Mouse (Mus musculus) induced T-regulatory cell, adult 2 months (primary cell): ENCODE data around the gene Galm.
"Not testable (repeated sequence)": the region's sequence is repeated elsewhere in the genome, so short reads cannot be mapped to it uniquely, and the experiment has no call there.

ENCODE experiments used
- DNase-seq: peaks from one replicate; pipeline ENCODE4 v3.0.0-alpha.2; 2012; ENCODE audit warnings: low read depth

Galm gene

DNA sequence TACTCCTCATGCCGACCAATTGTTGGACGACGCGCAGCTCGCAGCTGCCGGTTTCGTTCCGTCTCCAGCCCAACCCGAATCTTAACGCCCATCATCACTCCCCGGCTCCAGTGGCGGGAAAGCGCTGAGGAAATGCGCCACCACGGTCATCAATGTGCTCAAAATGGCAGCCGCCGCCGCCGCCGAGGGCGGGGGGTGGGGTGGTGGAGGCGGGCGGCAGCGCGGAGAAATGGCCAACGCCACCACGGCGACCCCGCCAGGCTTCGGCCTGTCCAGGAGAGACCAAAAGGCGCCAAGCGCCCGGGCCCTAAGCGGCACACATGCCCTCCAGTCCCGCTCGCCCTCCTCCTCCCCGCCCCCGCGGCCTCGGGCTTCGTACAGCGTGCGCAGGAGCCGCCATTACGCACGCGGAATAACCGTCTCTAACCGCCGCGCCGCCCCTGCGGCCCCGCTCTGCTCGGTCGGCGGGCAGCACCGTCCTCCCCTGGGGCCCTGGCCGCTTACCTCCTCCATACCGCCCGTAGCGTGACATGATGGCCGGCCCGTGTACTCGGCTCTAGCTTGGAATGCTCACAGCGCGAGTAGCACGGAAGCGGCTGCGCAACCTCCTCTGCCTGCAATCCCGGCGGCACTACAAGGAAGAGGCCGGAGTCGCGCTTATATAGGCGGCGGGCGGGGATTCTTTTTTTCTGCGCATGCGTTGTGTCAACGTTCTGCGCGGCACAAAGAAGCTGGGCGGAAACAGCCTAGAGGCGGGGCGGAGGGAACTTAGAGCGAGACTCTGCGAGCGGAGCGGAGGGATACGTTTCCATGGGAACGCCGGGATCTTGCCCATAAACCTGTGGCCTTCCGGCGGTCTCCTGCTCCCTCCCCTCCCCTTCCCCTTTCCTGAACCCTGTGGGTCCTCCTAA lies 79.7 kb downstream of the Galm start, which contains the start of the genes Srsf7 and Ttc39d:
Srsf7 (minus strand) TSS at position 637 of the 911 bp plus-strand sequence.
Ttc39d (plus strand) TSS at position 790 of the 911 bp plus-strand sequence.
- DNase-seq: peak; percentile 99

DNA sequence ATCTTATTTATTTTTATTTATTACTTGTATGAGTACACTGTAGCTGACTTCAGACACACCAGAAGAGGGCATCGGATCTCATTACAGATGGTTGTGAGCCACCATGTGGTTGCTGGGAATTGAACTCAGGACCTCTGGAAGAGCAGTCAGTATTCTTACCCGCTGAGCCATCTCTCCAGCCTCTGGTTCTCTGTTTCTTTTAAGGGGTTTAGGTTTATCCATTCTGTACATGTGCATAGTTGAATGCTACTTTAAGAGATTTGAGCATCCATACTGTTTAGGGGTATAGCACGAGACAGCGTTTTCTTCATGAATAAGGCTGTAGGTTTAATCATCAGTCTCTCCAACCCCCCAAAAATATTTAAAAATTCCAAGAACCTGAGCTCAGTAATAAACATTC lies 86.7 kb downstream of the Galm start:
- not testable (repeated sequence) for DNase-seq

DNA sequence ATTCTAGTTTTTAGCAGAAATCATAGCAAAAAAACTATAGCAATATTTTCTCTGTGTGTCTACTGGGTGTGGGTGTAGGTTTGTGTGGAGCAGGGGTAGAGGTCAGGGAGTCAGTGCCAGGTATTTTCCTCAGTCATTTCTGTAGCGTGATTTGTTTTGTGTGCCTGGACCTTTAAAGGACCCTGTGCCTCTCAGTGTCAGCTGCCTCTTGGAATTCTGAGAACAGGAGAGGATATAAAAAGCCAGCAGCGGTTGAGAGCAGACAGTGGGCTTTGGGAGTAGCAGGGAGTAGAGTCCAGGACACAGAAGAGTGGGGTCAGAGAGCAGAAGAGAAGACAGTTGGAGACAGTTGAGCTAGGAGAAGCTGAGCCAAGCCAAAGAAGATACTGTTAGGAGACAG lies 92.9 kb downstream of the Galm start:
- DNase-seq: no peak

DNA sequence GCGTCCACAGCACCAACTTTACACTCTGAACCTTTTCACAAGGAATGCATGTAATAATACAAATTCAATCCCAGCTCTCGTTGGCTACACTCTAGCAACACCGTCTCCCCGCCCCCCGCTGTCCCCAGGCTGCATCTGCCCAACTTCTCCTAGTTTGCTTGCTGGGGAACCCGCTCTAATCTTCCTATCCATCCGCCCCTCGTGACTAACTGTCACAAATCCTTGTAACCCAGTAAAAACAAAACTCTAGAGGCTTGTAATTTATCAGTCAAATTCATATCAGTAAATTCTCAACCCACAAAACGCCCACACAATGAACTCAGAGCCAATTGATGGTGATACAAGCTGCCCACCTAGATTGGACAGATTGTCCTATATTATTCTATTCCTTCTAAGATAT lies 93.9 kb downstream of the Galm start:
- peak; percentile 59 for DNase-seq

DNA sequence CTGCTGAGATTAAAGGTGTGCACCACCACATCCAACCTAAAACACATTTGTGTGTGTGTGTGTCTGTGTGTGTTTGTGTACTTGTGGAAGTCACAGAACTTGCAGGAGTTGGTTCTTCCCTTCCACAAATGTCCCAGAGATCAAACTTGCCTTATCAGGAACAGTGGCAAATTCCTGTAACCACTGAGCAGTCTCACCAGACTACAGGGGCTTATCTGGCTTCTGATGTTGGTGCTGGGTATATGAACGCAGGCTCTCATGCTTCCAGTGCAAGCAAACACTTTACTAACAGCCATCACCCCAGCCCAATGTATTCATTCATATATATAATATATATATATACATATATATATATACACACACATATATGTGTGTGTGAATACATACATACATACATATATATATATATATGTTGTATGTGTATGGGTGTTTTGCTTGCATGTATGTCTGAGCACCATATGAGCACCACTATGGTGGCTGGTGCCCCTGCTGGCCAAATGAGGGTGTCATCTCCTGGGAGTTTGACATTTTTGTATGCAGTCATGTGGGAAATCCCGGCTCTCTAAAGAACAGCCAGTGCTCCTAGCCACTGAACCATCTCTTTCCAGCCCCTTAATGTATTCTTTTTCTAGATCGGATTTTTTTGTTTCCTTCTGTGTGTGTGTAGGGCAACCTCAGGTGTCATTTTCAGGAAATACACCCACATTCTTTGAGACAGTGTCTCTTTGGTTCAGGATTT lies 94.8 kb downstream of the Galm start:
- peak; percentile 80 for DNase-seq

DNA sequence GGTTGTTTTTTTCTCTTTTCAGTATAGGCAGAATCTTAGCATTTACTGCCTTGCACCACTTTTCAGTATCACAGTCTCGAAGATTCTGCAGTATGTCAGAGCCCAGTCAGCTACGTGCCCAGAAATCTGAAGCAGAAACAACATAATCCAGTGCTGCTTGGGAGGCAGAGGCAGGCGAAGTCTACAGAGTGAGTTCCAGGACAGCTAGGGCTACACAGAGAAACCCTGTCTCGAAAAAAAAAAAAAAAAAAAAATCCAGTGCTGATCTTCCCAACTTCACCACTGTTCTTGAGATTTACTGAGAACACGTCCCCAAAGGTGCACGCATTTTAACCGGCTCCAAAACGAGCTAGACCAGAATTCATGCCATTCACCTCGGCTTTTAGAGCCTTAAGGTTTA lies 96.6 kb downstream of the Galm start:
- no peak for DNase-seq

DNA sequence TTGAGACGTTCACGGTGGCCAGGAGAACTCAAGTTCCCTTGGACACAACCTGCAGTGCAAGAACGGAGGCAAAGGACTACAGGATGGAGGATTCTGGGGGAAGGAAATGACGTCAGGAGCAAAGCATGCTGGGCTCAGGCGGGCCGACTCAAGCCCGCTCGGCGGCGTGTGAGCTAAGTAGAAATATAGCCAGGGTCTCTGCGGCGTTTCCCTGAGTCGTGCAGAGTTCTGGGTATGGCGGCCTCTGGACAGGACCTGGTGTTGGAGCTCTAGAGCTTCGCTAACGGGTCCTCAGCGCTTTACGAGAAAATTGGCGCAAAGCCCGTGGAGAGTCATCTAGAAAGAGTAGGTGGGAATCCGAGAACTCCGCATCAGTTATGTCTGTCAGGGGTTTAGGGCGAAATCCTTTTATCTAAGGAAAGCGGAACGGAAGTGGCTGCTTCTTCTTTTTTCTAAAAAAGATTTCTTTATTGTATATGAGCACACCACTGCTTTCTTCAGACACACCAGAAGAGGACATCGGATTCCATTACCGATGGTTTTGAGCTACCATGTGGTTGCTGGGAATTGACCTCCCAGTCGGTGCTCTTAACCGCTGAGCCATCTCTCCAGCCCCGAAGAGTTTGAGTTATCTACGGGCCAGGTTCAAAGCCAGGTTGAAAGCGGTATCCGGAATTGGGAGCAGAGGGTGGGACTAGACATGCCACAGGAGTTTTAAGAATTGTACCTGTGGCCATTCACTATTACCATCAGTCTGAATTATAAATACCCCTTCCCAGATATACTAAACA lies 97.2 kb downstream of the Galm start, which contains the start of gene Gemin6:
Gemin6 (plus strand) TSS at position 116 of the 791 bp plus-strand sequence.
- peak; percentile 92 for DNase-seq

DNA sequence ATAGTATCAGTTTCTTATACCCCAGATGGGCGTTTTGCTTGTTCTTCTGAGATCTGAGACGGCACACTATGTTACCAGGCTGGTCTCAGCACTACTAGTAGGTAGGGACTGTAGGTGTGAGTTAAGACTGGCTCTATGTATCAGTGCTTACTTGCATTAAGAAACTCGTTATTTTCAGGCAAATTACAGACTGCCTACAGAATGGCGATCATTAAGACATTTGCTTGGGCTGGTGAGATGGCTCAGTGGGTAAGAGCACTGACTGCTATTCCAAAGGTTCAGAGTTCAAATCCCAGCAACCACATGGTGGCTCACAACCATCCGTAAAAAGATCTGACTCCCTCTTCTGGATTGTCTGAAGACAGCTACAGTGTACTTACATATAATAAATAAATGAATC lies 97.9 kb downstream of the Galm start:
- DNase-seq: not testable (repeated sequence)

DNA sequence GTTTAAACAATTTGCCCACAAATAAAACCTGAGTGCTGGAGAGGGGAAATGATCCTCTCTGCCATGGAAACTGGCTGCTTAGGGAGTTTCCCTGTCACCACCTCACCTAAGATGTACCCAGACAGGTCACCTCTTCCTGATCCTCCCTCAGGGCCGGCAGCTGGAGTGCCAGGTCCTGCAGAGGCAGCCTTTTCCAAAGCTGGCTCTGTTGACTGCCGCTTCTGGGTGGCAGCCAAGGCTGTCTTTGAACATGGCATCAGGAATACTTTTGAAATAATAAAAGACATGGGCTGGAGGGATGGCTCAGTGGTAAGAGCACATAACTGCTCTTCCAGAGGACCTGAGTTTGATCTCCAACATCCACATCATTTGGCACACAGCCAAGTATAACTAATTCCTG lies 102.1 kb downstream of the Galm start:
- no peak for DNase-seq

DNA sequence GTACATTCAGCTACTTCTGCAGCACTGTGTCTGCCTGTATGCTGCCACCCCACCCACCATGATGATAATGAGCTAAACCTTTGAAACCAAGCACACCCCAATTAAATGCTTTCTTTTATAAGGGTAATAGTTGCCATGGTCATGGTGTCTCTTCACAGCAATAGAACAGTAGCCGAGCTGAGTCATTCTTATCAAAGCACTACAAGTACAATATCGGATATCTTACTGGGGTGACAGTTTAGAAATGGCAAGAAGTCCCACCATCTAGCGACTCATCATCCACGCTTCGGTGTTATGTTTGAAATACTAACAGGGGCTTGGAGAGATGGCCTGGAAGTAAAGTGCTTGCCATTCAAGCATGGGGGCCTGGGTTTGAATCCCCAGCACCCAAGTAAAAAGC lies 106.6 kb downstream of the Galm start:
- DNase-seq: no peak

DNA sequence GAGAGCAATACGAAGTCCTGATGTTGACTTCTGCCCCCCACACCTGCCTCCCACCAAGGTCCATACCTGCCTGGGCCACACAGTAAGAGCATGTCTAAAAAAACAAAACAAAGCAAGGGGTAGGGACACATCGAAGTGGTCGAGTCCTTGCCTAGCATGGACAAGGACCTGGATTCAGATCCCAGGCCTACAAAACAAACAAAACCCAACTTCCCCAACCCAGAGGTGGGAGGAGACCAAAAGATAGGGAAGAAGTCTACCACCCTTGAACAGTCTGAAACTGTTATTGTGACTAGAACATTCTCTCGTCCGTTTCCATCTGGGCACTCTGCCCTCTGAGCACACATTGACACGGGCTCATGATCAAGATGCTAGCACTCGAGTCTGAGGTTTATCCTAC lies 107.1 kb downstream of the Galm start:
- no peak for DNase-seq
